Mouse (Mus musculus) olfactory bulb, adult 2 months (tissue): ENCODE measurements around the gene Abhd17b.

Experiments used
- CTCF ChIP-seq: fragments of 200-500 bp; IDR thresholded peaks from 2 replicates; pipeline ENCODE4 v1.5.1; 2012; ENCODE audit warnings: low read depth, mild to moderate bottlenecking, low read length, moderate library complexity; ENCODE audit not compliant: insufficient read depth
- POLR2A ChIP-seq: fragments of 200-500 bp; IDR thresholded peaks from 2 replicates; pipeline ENCODE4 v1.6.1; 2012; ENCODE audit warnings: mild to moderate bottlenecking, low read depth, low read length, moderate library complexity; ENCODE audit not compliant: insufficient read depth

DNA sequence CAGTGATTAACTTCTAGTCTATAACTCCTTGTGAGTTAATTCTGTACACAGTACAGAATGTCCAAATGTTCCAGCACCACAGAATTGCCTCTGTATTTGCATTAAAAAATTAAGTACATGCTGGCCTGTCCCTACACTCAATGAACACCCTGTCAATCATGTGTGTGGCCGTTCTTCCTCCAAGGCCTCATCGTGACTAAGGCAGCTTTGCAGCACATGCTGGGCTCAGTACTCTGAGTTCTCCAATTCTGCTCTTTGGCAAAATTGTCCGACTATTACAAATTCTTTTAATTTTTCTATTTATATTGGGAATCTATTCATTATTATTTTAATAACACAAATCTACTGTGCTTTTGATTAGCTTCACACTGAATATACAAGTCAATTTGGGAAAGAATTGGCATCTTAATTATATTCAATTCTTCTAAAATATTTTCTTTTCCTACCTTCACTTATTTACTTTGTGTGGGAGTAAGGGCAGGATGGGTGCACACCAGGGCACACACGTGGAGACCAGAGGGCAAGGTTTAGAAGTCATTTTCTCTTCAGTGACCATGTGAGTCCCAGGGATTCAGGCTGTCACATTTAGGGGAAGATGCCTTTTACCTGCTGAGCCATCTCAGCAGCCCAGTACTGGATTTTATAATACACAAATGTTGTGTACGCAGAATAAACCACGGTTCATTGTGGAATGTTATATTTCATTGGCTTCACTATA lies 26.6 kb upstream of the Abhd17b start:
- TF ChIP-seq CTCF (no peak), POLR2A (no peak)
